12 mouse cellular contexts compared by ENCODE assay signal in the genomic region with DNA sequence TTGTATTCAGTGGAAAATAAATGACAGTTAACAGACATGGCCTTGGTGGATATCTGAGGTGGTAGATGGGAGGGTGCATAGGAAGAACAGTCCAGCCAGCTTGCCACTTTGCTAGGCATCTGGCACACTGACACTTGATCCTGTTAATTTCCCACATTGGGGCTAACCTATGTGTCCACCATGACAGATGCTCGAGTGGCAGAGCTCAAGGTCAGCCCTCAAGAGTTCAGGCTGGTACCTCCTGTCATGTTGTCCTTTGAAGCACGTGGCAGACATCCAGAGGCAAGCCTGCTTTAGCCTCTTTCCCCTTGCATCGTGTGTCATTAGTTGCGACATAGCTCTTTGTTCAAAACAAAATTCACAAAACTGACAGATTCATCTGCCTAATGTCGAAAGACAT.
DNase-seq lines count a peak whose midpoint lies in the region; ATAC-seq lines count a peak whose summit lies in the region.
"Had no signal": no experiment of that assay in that cellular context is flagged by ENCODE, and none has a peak within 500 bp of the region (broad histone marks: within the 10 kb centered on the region; RNA-seq: fewer than 3 reads in every experiment).

No protein-coding gene starts in this region.

- H3K9ac ChIP-seq in embryonic facial prominence, embryonic 11.5 days (replicated peaks; ENCODE audit: low read length) = no peak overlapping the region
- H3K9ac ChIP-seq in hindbrain, embryonic 15.5 days = no peak overlapping the region
- H3K9ac ChIP-seq: liver, embryonic 14.5 days had no signal

- no peak overlapping the region for H3K4me3 ChIP-seq in embryonic facial prominence, embryonic 11.5 days (ENCODE audit: low read depth, low read length)
- no peak overlapping the region for H3K4me3 ChIP-seq in hindbrain, embryonic 15.5 days
- no peak overlapping the region for H3K4me3 ChIP-seq in heart, embryonic 10.5 days

- H3K36me3 ChIP-seq in embryonic facial prominence, embryonic 11.5 days (replicated peaks; ENCODE audit: control insufficient read depth, insufficient read depth, low read depth, low read length) = no peaks in the 10 kb centered on the region
- no peaks in the 10 kb centered on the region for H3K36me3 ChIP-seq in hindbrain, embryonic 15.5 days
- H3K36me3 ChIP-seq in heart, embryonic 10.5 days = no peaks in the 10 kb centered on the region
- H3K36me3 ChIP-seq: G1E had no signal

- no peak overlapping the region for H3K4me2 ChIP-seq in embryonic facial prominence, embryonic 11.5 days (ENCODE audit: low read depth, low read length)
- no peak overlapping the region for H3K4me2 ChIP-seq in hindbrain, embryonic 15.5 days
- H3K4me2 ChIP-seq: heart, embryonic 11.5 days had no signal

- no peaks in the 10 kb centered on the region for H3K27me3 ChIP-seq in embryonic facial prominence, embryonic 11.5 days (ENCODE audit: control insufficient read depth, insufficient read depth, low read length)
- no peaks in the 10 kb centered on the region for H3K27me3 ChIP-seq in hindbrain, embryonic 15.5 days
- H3K27me3 ChIP-seq in heart, embryonic 10.5 days (ENCODE audit: insufficient read depth, poor library complexity, severe bottlenecking) = no peaks in the 10 kb centered on the region

- ATAC-seq in embryonic facial prominence, embryonic 11.5 days (replicated peaks; ENCODE audit: insufficient number of reproducible peaks, low FRiP score, low TSS enrichment, low read depth) = peak; percentile 56; the same call in 1 of the 2 replicates
- ATAC-seq in hindbrain, embryonic 15.5 days (ENCODE audit: low FRiP score, low read depth) = peak; percentile 83

- H3K27ac ChIP-seq in embryonic facial prominence, embryonic 11.5 days (replicated peaks; ENCODE audit: low read depth, low read length) = no peak overlapping the region
- no peak overlapping the region for H3K27ac ChIP-seq in hindbrain, embryonic 15.5 days (replicated peaks)
- H3K27ac ChIP-seq in heart, embryonic 10.5 days = no peak overlapping the region
- H3K27ac ChIP-seq: liver, embryonic 14.5 days had no signal

- 60% methylated on average over 5 of the region's 5 CpGs for WGBS in embryonic facial prominence, embryonic 11.5 days
- WGBS in hindbrain, embryonic 15.5 days = 49% methylated on average over 5 of the region's 5 CpGs
- 70% methylated on average over 5 of the region's 5 CpGs for WGBS in heart, embryonic 10.5 days

- peak; percentile 7 for DNase-seq in embryo, embryonic 10.5 days (ENCODE audit: low spot score)
- DNase-seq in embryo, embryonic 9.5 days (ENCODE audit: extremely low spot score) = no peak
- DNase-seq in Muller cell, postnatal 12 days (ENCODE audit: inconsistent ontology term) = peak; percentile 70
- DNase-seq in embryonic facial prominence, embryonic 11.5 days (ENCODE audit: low spot score) = no peak
- DNase-seq in thymus, postnatal 0 days (ENCODE audit: low spot score) = no peak
- no peak for DNase-seq in urinary bladder, postnatal 25 days (ENCODE audit: low spot score)
- DNase-seq in heart, embryonic 10.5 days (ENCODE audit: low spot score) = no peak
- DNase-seq: kidney, postnatal 36 days had no signal

- H3K9me3 ChIP-seq in embryonic facial prominence, embryonic 11.5 days (replicated peaks; ENCODE audit: control insufficient read depth, low read length) = no peaks in the 10 kb centered on the region
- no peaks in the 10 kb centered on the region for H3K9me3 ChIP-seq in hindbrain, embryonic 15.5 days
- H3K9me3 ChIP-seq in heart, embryonic 10.5 days = no peaks in the 10 kb centered on the region
- H3K9me3 ChIP-seq: G1E had no signal

- no peaks in the 10 kb centered on the region for H3K4me1 ChIP-seq in embryonic facial prominence, embryonic 11.5 days (ENCODE audit: control insufficient read depth, insufficient read depth, low read length)
- no peaks in the 10 kb centered on the region for H3K4me1 ChIP-seq in hindbrain, embryonic 15.5 days (replicated peaks)
- no peaks in the 10 kb centered on the region for H3K4me1 ChIP-seq in heart, embryonic 10.5 days

Comparison
In these comparisons a context has a peak if more than half of its experiments do, and no peak if none do; other contexts are left out.
1. DNase-seq: peak in embryo, embryonic 10.5 days (single experiment) and Muller cell, postnatal 12 days (single experiment); none in embryo, embryonic 9.5 days (single experiment), embryonic facial prominence, embryonic 11.5 days (single experiment), thymus, postnatal 0 days (single experiment), urinary bladder, postnatal 25 days (single experiment) and heart, embryonic 10.5 days (single experiment).